ENCODE assay signal across 12 mouse cellular contexts in the genomic region with DNA sequence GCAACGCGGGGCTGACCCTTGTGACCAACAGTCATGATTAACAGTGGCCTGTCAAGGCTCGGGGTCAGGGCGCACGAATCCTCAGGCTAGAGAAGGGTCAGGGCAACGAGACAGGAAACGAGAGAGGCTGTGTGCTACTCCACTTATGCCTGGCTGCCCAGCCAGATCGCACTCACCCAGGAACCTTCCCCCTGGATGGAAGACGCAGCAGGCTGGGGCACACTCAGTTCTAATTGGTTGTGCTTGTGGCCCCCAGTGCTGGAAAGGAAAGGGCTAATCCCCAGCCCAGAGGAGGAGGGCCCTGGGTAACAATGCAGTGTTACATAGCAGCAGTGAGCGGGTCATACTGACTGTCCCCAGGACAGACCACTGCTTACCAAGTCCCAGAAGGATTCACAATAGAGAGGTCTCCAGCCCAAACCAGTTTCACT.
DNase-seq lines count a peak whose midpoint lies in the region; ATAC-seq and TF ChIP-seq lines count a peak whose summit lies in the region.
"Had no signal": no experiment of that assay in that cellular context is flagged by ENCODE, and none has a peak within 500 bp of the region (broad histone marks: within the 10 kb centered on the region; RNA-seq: fewer than 3 reads in every experiment).

No protein-coding gene starts in this region.

- WGBS in liver, embryonic 14.5 days (ENCODE audit: insufficient replicate concordance), result 28% methylated on average over 10 of the region's 10 CpGs
- 33% methylated on average over 10 of the region's 10 CpGs for WGBS in liver, embryonic 11.5 days
- 16% methylated on average over 10 of the region's 10 CpGs for WGBS in forebrain, embryonic 15.5 days
- WGBS in limb, embryonic 13.5 days, result 8% methylated on average over 10 of the region's 10 CpGs

- no peak overlapping the region for H3K9ac ChIP-seq in liver, embryonic 14.5 days (replicated peaks)
- H3K9ac ChIP-seq in liver, embryonic 11.5 days (ENCODE audit: low read depth, low read length), result no peak overlapping the region
- no peak overlapping the region for H3K9ac ChIP-seq in forebrain, embryonic 15.5 days (replicated peaks)
- peak overlapping the region; percentile 25; the same call in 1 of the 2 replicates for H3K9ac ChIP-seq in limb, embryonic 13.5 days
- H3K9ac ChIP-seq: hindbrain, embryonic 15.5 days had no signal

- H3K9me3 ChIP-seq in liver, embryonic 14.5 days (ENCODE audit: control insufficient read depth, low read length), result no peaks in the 10 kb centered on the region
- no peaks in the 10 kb centered on the region for H3K9me3 ChIP-seq in liver, embryonic 11.5 days (ENCODE audit: control insufficient read depth, low read length)
- no peaks in the 10 kb centered on the region for H3K9me3 ChIP-seq in forebrain, embryonic 15.5 days
- H3K9me3 ChIP-seq in limb, embryonic 13.5 days, result no peaks in the 10 kb centered on the region
- H3K9me3 ChIP-seq: hindbrain, embryonic 15.5 days had no signal

- H3K27me3 ChIP-seq in liver, embryonic 14.5 days (ENCODE audit: control insufficient read depth, insufficient read depth, low read length), result no peaks in the 10 kb centered on the region
- no peaks in the 10 kb centered on the region; the same call in 1 of the 2 replicates for H3K27me3 ChIP-seq in liver, embryonic 11.5 days (replicated peaks; ENCODE audit: control insufficient read depth, insufficient read depth, low read length)
- H3K27me3 ChIP-seq in forebrain, embryonic 15.5 days, result no peaks in the 10 kb centered on the region
- H3K27me3 ChIP-seq in limb, embryonic 13.5 days, result peaks cover 20% of the 10 kb centered on the region
- H3K27me3 ChIP-seq: CH12.LX; hindbrain, embryonic 15.5 days had no signal

- DNase-seq in liver, embryonic 14.5 days (ENCODE audit: low read depth in 3 of 3, low spot score in 3 of 3), result no peak
- no peak for DNase-seq in liver, embryonic 11.5 days (ENCODE audit: low spot score)
- DNase-seq in right cerebral cortex, postnatal 4 days, result no peak
- no peak for DNase-seq in adrenal gland, adult 2 months
- DNase-seq in urinary bladder, postnatal 25 days (ENCODE audit: low spot score), result no peak
- DNase-seq: cerebellum, adult 11 months; lung, postnatal 4 days had no signal

- H3K36me3 ChIP-seq in liver, embryonic 14.5 days (replicated peaks; ENCODE audit: control insufficient read depth, insufficient read depth, low read depth), result no peaks in the 10 kb centered on the region
- no peaks in the 10 kb centered on the region for H3K36me3 ChIP-seq in liver, embryonic 11.5 days (ENCODE audit: control insufficient read depth, insufficient read depth, low read length)
- no peaks in the 10 kb centered on the region for H3K36me3 ChIP-seq in forebrain, embryonic 15.5 days
- no peaks in the 10 kb centered on the region for H3K36me3 ChIP-seq in limb, embryonic 13.5 days
- H3K36me3 ChIP-seq: hindbrain, embryonic 15.5 days had no signal

- no peak overlapping the region for H3K27ac ChIP-seq in liver, embryonic 14.5 days
- no peak overlapping the region for H3K27ac ChIP-seq in liver, embryonic 11.5 days (ENCODE audit: low read depth, low read length)
- peak overlapping the region; percentile 28 for H3K27ac ChIP-seq in forebrain, embryonic 15.5 days (replicated peaks)
- no peak overlapping the region for H3K27ac ChIP-seq in limb, embryonic 13.5 days
- H3K27ac ChIP-seq: hindbrain, embryonic 15.5 days had no signal

- peaks cover 0 to 5% of the 10 kb centered on the region in 2 experiments; a peak in 1 of 4 replicates for H3K4me1 ChIP-seq in liver, embryonic 14.5 days (replicated peaks; ENCODE audit: control insufficient read depth in 2 of 2, insufficient read depth in 2 of 2, low read length in 1 of 2)
- H3K4me1 ChIP-seq in liver, embryonic 11.5 days (replicated peaks; ENCODE audit: control insufficient read depth, insufficient read depth, low read length), result peaks cover 17% of the 10 kb centered on the region
- peaks cover 51% of the 10 kb centered on the region for H3K4me1 ChIP-seq in forebrain, embryonic 15.5 days
- peaks cover 93% of the 10 kb centered on the region for H3K4me1 ChIP-seq in limb, embryonic 13.5 days

- peak; percentile 15; the same call in 1 of the 2 replicates for ATAC-seq in liver, embryonic 14.5 days (ENCODE audit: insufficient read depth)
- no peak for ATAC-seq in liver, embryonic 11.5 days (replicated peaks; ENCODE audit: low FRiP score)
- peak; percentile 62 for ATAC-seq in forebrain, embryonic 15.5 days (replicated peaks)
- ATAC-seq in limb, embryonic 13.5 days (ENCODE audit: low FRiP score, low read depth), result no peak
- ATAC-seq in activated CD4-positive, CD25-positive, alpha-beta regulatory T cell, adult 4 months, result no peak

- TF ChIP-seq CTCF in liver, embryonic 14.5 days (IDR thresholded peaks at IDR 0.05; ENCODE audit: low read depth), result no peak

- no peak overlapping the region for H3K4me3 ChIP-seq in liver, embryonic 14.5 days (ENCODE audit: insufficient read depth in 1 of 2, low read depth in 2 of 2, low read length in 2 of 2)
- H3K4me3 ChIP-seq in liver, embryonic 11.5 days (ENCODE audit: low read depth, low read length), result no peak overlapping the region
- H3K4me3 ChIP-seq in forebrain, embryonic 15.5 days, result no peak overlapping the region
- H3K4me3 ChIP-seq in limb, embryonic 13.5 days, result no peak overlapping the region
- H3K4me3 ChIP-seq: hindbrain, embryonic 15.5 days had no signal

- no peak overlapping the region for H3K4me2 ChIP-seq in liver, embryonic 14.5 days (ENCODE audit: low read depth)
- no peak overlapping the region for H3K4me2 ChIP-seq in liver, embryonic 11.5 days
- no peak overlapping the region for H3K4me2 ChIP-seq in forebrain, embryonic 15.5 days (replicated peaks)
- H3K4me2 ChIP-seq in limb, embryonic 13.5 days (replicated peaks), result peak overlapping the region; percentile 27
- H3K4me2 ChIP-seq: hindbrain, embryonic 15.5 days had no signal

- TF ChIP-seq EP300 in liver, embryonic 14.5 days (IDR thresholded peaks at IDR 0.05; ENCODE audit: low read depth), result no peak

Comparison
In these comparisons a context has a peak if more than half of its experiments do, and no peak if none do; other contexts are left out.
1. ATAC-seq: peak in liver, embryonic 14.5 days (single experiment) and forebrain, embryonic 15.5 days (single experiment); none in liver, embryonic 11.5 days (single experiment), limb, embryonic 13.5 days (single experiment) and activated CD4-positive, CD25-positive, alpha-beta regulatory T cell, adult 4 months (single experiment).